Mouse (Mus musculus): Measurements from ENCODE around the gene Nipbl.

DNA sequence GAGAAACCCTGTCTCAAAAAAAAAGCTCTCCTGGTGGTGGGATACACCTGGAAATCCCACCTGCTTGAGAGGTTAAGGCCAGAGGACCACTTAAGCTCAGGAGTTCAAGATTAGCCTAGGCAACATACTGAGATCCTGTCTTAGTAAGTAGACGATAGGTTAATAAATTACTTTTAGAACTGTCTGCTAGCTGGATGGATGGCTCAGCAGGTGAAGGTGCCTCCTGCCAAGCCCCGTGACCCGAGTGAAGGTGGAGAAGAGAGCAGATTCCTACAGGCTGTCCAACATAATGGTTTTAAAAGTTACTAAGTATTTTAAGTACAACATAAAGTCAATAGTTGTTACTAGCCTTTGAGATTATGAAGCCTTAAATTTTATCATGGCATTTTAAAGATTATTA, 178.3 kb downstream of the Nipbl start:
- TF ChIP-seq POLR2A (IDR thresholded peaks at IDR 0.05; ENCODE audit: borderline replicate concordance, extremely low read depth, low read depth, low read length) (no peak), CTCF (IDR thresholded peaks at IDR 0.05; ENCODE audit: insufficient read depth, low read length) (no peak)

Data from lung, adult 2 months (tissue).